Mouse (Mus musculus) spleen, adult 2 months (tissue): ENCODE results near the gene Tenm2. TPM values are rescaled to one million over a fixed set of nuclear protein-coding genes. Genes with fewer than 3 reads are reported as not detected.

Source experiments
- DNase-seq, 2 experiments: peaks; one replicate each; pipeline versions ENCODE4 v3.0.0 to v3.0.0-alpha.2; 2012 to 2021; ENCODE audit warnings: low spot score in 2 of 2, low read depth in 1 of 2
- H3K27ac ChIP-seq: fragments of 200-500 bp; 2 replicates; pipeline ENCODE4 v1.5.1; 2012; ENCODE audit warnings: low read length, inconsistent platforms; ENCODE audit not compliant: insufficient read depth
- H3K27me3 ChIP-seq: fragments of 200-500 bp; 2 replicates; pipeline ENCODE4 v1.6.1; 2012; ENCODE audit warnings: mild to moderate bottlenecking, moderate library complexity, low read length, inconsistent platforms; ENCODE audit not compliant: control insufficient read depth, insufficient read depth
- H3K36me3 ChIP-seq: fragments of 200-500 bp; 2 replicates; pipeline ENCODE4 v1.6.1; 2012; ENCODE audit warnings: mild to moderate bottlenecking, low read length, inconsistent platforms; ENCODE audit not compliant: control insufficient read depth, insufficient read depth
- H3K4me1 ChIP-seq: fragments of 200-500 bp; 2 replicates; pipeline ENCODE4 v1.6.1; 2011; ENCODE audit warnings: inconsistent platforms; ENCODE audit not compliant: control insufficient read depth, insufficient read depth, insufficient read length
- H3K4me3 ChIP-seq: fragments of 200-500 bp; 2 replicates; pipeline ENCODE4 v1.5.1; 2011; ENCODE audit warnings: mild to moderate bottlenecking, inconsistent platforms; ENCODE audit not compliant: insufficient read depth, insufficient read length; ENCODE audit errors: extremely low read depth
- CTCF ChIP-seq: fragments of 200-500 bp; IDR thresholded peaks from 2 replicates; pipeline ENCODE4 v1.5.1; 2011; ENCODE audit warnings: mild to moderate bottlenecking, inconsistent platforms; ENCODE audit not compliant: insufficient read depth, insufficient read length, insufficient replicate concordance; ENCODE audit errors: extremely low read depth
- POLR2A ChIP-seq: fragments of 200-500 bp; IDR thresholded peaks from 2 replicates; pipeline ENCODE4 v1.6.1; 2011; ENCODE audit warnings: low read depth, low read length, inconsistent platforms
- whole genome bisulfite sequencing: fragments of 180-500 bp; shearing (Covaris S2); methylation state at CpG from one replicate; pipeline ENCODE4 v1.1.7; 2018; 5-methylcytosine and 5-hydroxymethylcytosine counted together
- polyA plus RNA-seq: library from polyadenylated mRNA; depleted of rRNA; stranded (reverse); fragments of >200 nt; gene quantifications from 2 replicates; pipeline ENCODE4 v1.2.3, GENCODE M21; 2012

The Tenm2 gene
- polyA plus RNA-seq, 1 experiment = 0.06 TPM

GRCm38 (mm10) chr11:36045681-36046276, 1190.0 kb downstream of the Tenm2 start:
- peak; percentile 39; the same call in 1 of the 2 replicates for TF ChIP-seq CTCF
- TF ChIP-seq POLR2A = no peak
- no peak overlapping the region; the same call in 1 of the 2 replicates for H3K4me3 ChIP-seq
- H3K27ac ChIP-seq = no peak overlapping the region
- H3K27me3 ChIP-seq = no peaks in the 10 kb centered on the region
- 13% methylated on average over 13 of the region's 13 CpGs for WGBS
- H3K4me1 ChIP-seq = no peaks in the 10 kb centered on the region
- H3K36me3 ChIP-seq = no peaks in the 10 kb centered on the region
- no peak for DNase-seq

- TF ChIP-seq POLR2A = no peak
- no peak for TF ChIP-seq CTCF
- 79% methylated on average over 13 of the region's 13 CpGs for WGBS
- no peaks in the 10 kb centered on the region for H3K4me1 ChIP-seq
- no peak overlapping the region for H3K27ac ChIP-seq
- H3K27me3 ChIP-seq = no peaks in the 10 kb centered on the region
- no peaks in the 10 kb centered on the region for H3K36me3 ChIP-seq
- H3K4me3 ChIP-seq = no peak overlapping the region
- no peak for DNase-seq
These were observed 1194.4 kb downstream of the Tenm2 start for GRCm38 (mm10) chr11:36041411-36041810.

- TF ChIP-seq POLR2A = no peak
- TF ChIP-seq CTCF = no peak
- no peaks in the 10 kb centered on the region for H3K27me3 ChIP-seq
- no peaks in the 10 kb centered on the region for H3K36me3 ChIP-seq
- H3K27ac ChIP-seq = no peak overlapping the region
- no peak overlapping the region for H3K4me3 ChIP-seq
- no peak for DNase-seq
- 85% methylated on average over 10 of the region's 10 CpGs for WGBS
- H3K4me1 ChIP-seq = no peaks in the 10 kb centered on the region
These were observed 1195.1 kb downstream of the Tenm2 start for GRCm38 (mm10) chr11:36040508-36041233.

GRCm38 (mm10) chr11:36039825-36040224, 1195.9 kb downstream of the Tenm2 start:
- TF ChIP-seq POLR2A (no peak), CTCF (no peak)
- WGBS = 88% methylated on average over 10 of the region's 10 CpGs

GRCm38 (mm10) chr11:36038386-36038785, 1197.4 kb downstream of the Tenm2 start:
- H3K27ac ChIP-seq = no peak overlapping the region
- no peaks in the 10 kb centered on the region for H3K27me3 ChIP-seq
- H3K4me1 ChIP-seq = no peaks in the 10 kb centered on the region
- TF ChIP-seq CTCF (no peak), POLR2A (no peak)
- WGBS = 76% methylated on average over 3 of the region's 3 CpGs
- H3K4me3 ChIP-seq = no peak overlapping the region
- no peaks in the 10 kb centered on the region for H3K36me3 ChIP-seq
- DNase-seq = no peak

More at GRCm38 (mm10) chr11:36039825-36040224, 1195.9 kb downstream of the Tenm2 start:
- Histone ChIP-seq H3K27ac (no peak overlapping the region), H3K36me3 (no peaks in the 10 kb centered on the region), H3K4me1 (no peaks in the 10 kb centered on the region), H3K4me3 (no peak overlapping the region), H3K27me3 (no peaks in the 10 kb centered on the region)
- DNase-seq = no peak

- no peaks in the 10 kb centered on the region for H3K4me1 ChIP-seq
- no peaks in the 10 kb centered on the region for H3K36me3 ChIP-seq
- 85% methylated on average over 4 of the region's 4 CpGs for WGBS
- H3K4me3 ChIP-seq = no peak overlapping the region
- H3K27me3 ChIP-seq = no peaks in the 10 kb centered on the region
- DNase-seq = no peak
- TF ChIP-seq POLR2A (no peak), CTCF (no peak)
- H3K27ac ChIP-seq = no peak overlapping the region
These were observed 1198.5 kb downstream of the Tenm2 start for GRCm38 (mm10) chr11:36037311-36037710.
